Mouse (Mus musculus): ENCODE measurements at regions not wholly inside any gene's neighbourhood (a gene's known extent, or its start where the extent isn't known, plus 50 kb on each side); places are given as distances from the start of the nearest gene placed in this dataset.
"Not testable (repeated sequence)": the region's sequence is repeated elsewhere in the genome, so short reads cannot be mapped to it uniquely, and the experiment has no call there.

DNA sequence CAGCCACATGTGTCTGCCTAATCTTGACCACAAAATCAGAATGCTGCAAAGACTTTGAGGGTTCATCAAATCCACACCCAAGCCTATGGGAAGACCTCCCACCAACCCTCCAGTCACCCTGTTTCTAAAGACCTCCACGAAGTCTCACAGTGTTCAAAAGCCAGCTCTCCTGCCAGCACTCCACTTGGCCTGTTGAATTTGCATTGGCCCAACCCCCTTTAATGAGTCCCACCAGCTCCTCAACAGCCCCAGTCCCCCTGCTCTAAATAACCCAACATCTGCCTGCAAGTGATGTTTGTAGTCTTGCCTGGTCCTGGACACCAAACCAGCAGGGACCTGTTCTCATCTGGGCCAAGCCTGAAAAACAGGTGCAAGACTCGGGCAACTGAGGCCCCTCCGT is 106.6 kb upstream of the Nt5e start:
- no peak for DNase-seq (ENCODE audit: extremely low read depth, low read depth)

DNA sequence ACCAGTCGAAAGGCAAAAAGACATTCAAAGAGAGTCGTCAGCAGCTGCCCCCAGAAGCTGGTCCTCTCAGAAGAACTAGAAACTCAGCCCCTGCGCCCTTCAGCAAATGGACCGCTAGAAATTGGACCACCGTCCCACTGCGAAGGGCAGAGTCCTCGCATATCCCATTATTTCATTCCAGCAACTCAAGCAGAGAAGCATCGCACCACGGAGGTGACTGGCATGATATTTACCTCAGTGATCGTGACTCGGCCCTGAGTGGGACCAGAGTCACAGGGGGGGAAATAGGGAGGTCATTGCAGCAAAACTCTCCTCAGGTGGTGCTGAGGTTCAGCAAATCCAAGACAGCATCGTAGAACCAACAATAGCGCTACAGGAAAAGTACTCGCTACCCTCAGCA is 105.7 kb upstream of the Nt5e start:
- DNase-seq (ENCODE audit: extremely low read depth, low read depth), result no peak

DNA sequence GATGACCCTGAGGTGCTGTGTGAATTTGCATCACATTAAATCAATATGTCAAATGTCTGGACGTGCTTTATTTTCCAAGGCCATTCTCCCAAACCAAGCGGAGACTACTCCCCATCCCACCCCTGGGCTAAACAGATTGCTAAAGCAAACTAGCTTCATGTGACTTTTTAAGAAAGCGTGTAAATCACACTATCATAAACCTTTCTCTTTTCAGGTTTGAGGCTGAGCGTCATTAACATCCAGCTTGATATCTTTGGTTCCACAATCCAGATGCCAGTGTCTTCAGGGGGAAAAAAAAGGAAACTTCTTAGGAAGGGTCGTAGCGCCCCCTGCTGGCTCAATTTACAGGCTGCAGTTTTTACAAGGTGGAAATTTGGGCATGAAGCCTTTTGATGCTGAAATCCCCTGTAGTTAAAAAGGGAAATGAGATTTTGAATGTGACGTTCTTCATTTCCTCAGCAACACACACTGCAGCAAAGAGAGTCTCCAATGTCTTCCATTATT is 105.1 kb upstream of the Nt5e start:
- DNase-seq (ENCODE audit: extremely low read depth, low read depth), result peak; percentile 19

DNA sequence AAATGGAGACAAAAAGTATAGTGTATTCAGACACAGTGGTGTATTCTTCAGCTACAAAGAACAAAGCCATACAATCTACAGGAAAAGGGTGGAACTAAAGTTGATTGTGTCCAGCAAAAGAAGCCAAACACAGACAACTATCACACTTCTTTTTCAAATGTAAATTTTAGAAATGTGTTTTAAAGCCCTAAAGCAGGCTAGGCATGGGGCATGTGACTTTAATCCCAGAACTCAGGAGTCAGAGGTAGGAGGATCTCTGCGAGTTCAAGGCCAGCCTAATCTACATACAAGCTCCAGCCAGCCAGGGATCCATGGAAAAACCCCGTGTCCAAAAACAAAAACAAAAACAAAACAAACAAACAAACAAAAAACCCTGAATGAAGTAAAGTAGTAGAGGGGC is 89.9 kb upstream of the Nt5e start:
- DNase-seq (ENCODE audit: extremely low read depth, low read depth), result no peak

DNA sequence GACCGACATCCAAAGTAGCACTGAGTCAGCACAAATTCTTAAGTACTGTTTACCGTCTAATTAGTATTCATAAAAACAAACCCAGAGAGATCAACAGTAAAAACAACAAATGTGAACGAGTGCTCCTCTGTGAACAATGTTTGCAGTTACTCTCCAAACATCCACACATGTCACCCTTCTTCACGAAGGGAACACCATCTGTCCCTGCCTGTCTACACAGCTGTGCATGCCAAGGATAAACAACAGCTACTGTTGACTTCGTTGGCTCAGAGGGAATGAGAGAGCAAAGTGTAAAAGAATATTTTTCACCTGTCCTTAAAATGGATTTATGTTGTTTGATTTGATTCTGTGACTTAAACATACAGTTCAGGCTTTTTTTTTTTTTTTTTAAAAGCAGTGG is 88.7 kb upstream of the Nt5e start:
- no peak for DNase-seq (ENCODE audit: extremely low read depth, low read depth)

DNA sequence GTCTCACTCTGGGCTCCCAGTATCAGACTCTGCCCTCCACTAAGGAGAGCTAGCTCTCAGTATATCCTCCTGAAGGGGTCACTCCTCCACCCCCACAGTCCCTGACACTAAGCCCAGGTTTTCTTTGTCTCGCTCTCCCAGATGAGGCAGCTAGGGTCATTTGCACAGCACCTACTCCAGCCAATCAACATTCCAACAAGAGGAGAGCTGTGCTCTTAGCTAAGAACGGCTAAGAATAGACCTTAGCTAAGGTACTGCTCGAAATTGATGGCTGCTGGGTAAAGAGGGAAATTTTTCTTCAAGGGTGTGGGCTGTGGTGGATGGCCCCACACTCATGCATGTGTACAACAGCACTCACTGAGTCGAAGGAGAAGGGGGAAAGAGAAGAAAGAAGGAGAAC is 86.3 kb upstream of the Nt5e start:
- no peak for DNase-seq (ENCODE audit: extremely low read depth, low read depth)

DNA sequence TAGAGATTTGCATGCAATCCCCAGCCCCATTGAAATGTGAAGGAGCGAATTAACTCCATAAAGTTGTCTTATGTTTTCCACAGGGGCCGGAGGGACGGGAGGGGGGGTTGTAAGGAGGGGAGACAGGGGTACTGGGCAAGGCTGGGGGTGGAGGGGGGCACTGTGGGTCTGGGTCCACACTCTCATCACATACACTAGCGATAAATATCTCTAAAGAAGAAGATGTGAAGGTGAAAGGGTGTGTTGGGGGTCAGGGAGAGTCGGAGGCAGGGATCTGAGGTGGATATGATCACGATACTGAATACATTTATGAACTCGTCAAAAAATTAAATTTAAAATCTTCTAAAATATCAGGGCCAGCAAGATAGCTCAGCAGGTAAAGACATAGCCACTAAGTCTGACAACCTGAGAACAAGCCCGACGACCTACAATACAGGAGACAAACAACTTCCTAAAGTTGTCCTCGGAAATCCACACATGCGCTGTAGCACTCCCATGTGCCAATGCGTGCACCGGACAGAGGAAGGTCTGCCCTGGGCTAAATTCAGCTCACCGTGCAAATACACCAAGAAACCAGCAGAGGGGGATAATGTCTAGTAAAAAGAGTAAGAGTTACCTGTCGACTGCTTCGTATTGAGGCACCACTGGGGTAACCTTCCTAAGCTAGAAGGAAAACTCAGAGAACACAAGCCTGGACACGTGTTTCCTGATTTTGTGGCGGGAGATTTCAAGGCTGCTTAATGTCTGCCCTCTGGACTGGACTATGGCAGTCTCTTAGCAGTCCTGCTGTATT is 85.6 kb upstream of the Nt5e start:
- DNase-seq (ENCODE audit: extremely low read depth, low read depth), result peak; percentile 89

DNA sequence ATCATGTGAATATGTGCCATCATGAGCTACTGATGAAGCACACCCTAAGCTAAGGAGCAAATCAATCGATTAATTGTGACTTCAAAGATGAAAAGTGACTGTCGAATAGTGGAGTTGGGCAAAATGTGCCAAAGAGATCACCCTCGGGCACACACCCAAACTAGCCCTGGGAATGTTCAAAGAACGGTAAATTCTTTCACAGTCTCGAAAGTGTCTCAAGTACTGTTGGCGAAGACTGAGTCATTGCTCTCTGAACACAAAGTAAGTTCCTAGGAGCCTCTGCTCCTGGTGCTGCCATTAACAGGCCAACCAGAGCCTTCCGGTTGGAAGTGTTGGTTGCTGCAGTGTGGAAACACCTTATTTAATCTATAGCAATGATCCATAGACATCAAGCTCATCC is 84.5 kb upstream of the Nt5e start:
- DNase-seq (ENCODE audit: extremely low read depth, low read depth), result no peak

DNA sequence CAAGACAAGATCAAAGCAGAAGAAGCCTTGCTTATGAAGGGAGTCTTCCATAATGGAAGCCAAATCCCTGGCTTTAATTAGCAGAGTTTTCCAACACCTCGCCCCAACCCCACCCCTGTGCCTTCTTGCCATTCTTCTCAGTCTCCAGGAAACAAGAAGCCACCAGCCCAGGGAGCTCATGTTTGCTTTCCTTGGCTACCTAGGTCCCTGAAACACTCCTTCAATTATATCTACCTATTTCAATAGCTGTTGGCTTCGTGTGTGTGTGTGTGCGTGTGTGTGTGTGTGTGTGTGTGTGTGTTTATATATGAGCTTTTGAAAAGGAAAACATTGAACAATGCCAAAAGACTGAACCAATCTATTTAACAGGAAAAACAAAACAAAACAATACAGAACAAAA is 82.5 kb upstream of the Nt5e start:
- no peak for DNase-seq (ENCODE audit: extremely low read depth, low read depth)

DNA sequence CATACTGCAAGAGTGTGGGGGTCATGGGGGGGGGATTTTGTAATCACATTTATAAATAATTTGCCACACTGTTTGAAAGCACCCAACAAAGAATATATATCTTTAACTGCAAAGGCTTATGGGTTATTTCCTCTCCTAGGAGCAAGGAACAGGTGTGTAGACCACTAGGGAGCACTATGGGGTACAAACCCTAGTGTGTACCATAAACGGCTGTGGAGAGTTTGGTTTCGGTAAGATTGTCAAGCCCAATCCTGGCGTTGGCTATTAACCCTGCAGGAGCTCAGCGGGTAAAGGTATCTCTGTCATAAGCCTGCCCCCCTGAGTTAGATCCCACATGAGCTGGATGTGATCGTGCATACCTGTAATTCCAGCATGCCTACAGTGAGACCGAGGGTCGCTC is 71.0 kb upstream of the Nt5e start:
- no peak for DNase-seq (ENCODE audit: extremely low read depth, low read depth)

DNA sequence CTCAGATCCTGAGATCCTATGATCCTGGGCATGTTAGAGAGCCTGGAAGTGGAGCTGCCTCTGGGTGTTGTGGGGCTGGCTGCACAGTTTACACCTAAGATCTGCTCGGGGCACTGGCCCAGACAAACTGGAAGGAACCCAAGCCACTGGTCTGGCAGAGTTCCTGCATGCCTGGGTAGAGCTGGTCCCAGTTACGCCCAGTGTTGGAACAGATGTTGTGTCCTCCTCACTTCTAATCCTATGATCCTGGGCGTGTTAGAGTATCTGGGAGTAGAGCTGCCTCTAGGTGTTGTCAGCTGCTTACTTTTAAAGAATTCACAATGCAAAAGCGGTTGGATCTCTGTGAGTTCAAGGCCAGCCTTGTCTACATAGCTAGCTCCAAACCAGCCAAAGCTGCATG is 67.4 kb upstream of the Nt5e start:
- DNase-seq (ENCODE audit: extremely low read depth, low read depth), result no peak

DNA sequence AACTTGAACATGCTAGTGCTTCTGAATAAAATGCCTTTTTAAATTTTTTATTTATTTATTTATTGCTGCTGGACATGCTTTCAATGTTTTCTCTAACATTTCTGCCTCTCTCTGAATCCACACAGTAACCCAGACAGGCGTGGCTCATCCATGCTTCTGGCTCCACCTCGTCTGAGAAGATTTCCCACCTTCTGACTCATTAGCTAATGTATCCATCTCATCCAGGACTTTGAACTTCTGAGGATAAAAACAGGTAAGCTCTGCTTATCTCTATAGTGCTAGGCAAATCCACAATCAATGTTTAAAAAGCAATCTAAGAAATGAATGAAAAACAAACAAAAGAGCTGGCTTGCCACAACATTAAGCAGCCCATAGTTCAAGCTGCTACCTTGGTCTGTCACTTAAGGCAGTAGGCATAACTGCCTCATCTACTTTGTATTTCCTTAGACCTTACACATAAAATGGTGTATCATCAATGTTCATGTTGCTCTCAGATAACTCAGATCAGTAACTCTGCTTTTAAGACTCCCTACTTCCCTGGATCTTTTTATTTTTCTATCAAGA is 66.8 kb upstream of the Nt5e start:
- DNase-seq (ENCODE audit: extremely low read depth, low read depth), result no peak

DNA sequence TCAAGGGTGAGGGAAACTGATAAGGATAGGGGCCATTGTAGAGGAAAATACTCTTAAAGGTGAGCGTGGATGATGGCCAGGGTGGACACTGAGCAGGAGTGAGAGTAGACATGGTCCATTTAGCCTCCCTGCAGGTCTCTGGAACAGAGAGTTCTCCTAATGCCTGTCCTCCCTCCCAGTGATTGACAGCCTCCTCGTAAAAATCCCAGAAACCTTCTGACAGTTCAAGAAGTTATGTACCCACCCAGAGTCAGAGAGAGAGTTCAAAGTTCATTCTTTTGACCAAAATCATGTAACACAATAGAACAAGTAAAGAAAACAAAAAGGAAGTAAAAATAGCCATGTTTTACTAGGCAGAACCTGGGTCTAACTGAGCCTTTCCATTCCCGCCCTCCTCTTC is 64.5 kb upstream of the Nt5e start:
- no peak for DNase-seq (ENCODE audit: extremely low read depth, low read depth)

DNA sequence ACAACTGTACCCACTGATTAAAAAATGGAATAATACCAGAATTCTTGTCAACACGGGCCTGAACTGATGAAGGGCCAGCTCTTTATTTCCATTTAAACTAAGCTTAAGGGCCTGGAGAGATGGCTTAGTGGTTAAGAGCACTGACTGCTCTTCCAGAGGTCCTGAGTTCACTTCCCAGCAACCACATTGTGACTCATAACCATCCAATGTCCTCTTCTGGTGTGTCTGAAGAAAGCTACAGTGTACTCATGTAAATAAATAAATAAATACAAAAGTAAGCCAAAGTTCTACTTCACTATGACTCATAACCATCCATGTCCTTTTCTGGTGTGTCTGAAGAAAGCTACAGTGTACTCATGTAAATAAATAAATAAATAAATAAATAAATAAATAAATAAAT is 60.7 kb upstream of the Nt5e start:
- not testable (repeated sequence) for DNase-seq (ENCODE audit: extremely low read depth, low read depth)

DNA sequence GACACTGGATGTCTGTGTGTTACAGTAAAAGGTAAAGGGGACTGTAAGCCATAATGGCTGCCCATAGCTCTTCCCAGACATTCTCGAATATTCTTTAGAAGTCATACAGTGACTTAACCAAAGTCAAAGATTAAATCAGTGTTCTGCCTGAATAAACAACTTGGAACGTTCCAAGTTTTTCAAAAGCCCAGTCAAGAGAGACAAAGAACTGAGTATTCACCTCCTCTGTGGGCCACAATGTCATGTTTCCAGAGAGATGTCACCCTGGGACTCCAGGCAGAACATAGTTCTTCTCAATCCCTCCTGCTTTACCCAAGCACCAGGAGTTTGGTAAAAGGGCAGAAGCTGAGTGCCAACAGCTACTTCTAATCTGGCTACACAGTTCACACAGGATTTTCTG is 58.2 kb upstream of the Nt5e start:
- DNase-seq (ENCODE audit: extremely low read depth, low read depth), result no peak

DNA sequence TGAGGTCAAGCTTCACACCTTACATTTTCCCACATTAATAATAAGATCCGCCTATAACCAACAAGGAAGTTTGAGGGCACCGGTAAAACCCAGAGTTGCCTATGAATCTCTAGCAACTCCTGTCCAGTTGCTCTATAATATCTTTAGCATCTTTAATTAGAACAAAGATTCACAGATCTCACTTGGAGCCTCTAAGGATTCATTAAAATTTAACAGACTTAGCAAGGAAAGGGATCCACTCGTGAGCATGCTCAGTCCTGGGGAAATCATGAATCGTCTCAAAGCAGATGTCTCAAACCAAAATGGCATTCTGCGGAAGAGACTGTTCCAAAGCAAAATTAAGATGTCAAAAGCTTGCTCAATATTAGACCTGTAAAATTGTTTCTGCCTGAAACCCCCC is 57.8 kb upstream of the Nt5e start:
- no peak for DNase-seq (ENCODE audit: extremely low read depth, low read depth)

DNA sequence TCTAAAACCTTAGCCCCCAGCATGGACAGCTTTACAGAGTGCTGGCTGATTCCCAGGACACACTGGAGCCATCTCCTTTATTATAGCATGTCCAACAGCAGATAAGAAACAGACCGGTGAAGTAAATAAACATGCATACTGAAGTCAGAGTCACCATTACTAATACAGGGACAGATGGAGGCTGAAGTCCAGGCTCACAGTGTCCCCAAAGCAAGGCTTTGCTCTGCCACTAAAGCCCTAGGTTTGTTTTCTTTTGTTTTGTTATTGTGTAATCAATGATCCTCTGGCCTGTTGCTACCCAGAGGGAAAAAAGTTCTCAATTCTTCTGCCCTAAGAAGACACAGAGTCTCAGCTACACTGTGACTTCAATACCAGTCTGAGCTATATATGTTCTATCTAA is 56.2 kb upstream of the Nt5e start:
- DNase-seq (ENCODE audit: extremely low read depth, low read depth), result no peak

DNA sequence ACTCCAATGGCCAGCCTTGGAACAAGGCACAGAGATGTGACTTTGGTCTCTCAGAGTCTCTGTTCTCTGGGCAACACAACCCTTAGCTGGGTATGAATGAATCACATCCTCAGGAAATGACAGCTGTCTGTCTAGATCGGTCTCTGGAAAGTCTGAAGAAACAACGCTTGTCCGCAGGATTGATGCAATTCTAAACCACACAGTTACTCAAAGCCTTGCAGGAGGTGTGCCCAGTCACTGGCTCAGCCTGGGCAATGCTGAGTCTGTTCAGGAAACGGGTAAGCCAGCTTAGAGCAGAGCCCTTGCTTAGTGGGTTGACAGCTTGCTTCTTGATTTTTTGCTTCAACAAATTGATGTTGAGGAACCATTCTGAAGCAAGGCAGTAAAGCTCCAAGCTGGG is 53.7 kb upstream of the Nt5e start:
- DNase-seq (ENCODE audit: extremely low read depth, low read depth), result no peak

DNA sequence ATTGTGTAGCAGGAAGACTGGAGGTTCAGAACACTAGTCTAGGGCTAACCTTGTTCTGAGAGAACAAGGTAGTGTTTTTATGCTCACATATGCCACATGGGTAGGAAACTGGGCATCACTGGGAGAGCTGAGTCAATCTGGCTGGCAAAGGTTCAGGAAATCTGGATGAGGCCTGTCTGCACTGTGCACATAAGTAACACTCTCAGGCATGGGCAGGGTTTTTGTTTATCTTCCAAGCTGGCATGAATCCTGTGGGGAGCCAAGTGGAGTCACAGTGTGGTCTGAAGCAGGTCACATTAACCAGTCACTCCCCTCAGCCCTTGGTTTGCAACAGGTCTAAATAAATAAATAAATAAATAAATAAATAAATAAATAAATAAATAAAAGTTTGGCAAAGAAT is 53.0 kb upstream of the Nt5e start:
- no peak for DNase-seq (ENCODE audit: extremely low read depth, low read depth)

DNA sequence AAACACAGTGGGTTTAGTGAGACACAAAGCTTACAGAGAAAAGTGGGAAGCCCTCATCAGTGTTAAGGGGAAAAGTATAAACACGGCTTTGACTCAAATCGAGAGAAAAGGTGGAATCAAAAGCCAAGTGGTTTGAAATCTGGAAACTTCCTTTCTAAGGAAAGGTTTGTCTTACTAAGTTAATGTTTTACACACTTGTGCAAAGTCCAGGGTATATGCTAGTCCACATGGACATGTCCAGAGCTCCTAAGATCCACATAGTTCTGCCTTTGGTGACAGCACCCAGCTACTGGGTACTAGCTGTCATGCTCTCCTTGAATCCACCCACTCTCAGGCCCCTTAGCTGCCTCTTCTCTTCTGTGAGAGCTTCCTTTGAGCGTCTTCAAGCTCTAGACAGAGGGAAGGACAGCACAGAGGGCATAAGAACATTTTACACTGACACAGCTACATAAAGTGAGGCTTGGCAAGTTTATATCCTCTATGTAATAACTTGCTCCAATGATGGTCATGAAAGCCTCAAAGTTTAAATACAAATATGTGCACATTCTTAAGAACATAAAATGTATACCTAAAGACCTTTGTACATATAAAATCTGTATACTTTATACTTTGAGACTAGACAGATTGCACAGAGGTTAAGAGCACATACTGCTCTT is 52.2 kb upstream of the Nt5e start:
- DNase-seq (ENCODE audit: extremely low read depth, low read depth), result no peak

DNA sequence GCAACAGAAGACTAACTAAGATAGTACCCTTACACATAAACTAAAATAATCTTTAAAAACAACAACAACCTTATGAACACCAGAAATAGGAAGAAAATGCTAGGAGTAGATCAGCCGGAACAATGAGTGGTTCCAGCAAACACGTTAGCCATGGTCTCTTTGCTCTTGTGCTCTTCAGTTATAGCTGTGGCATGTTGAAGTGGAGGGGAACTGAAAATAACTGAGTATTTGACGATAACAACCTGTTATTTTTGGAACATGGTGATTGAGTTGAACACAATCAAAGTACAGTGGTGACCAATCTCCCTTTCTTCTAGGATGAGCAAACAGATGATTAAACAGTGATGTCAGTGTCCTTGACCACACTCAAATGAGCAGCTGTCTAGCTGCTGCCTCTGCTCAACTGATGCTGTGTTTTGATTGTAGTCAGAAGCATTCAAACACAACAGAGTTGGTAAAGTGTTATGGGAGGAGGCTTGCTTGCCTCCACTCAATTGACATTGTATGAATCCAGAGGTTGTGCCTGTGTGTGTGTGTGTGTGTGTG is 50.9 kb upstream of the Nt5e start:
- DNase-seq (ENCODE audit: extremely low read depth, low read depth), result no peak

DNA sequence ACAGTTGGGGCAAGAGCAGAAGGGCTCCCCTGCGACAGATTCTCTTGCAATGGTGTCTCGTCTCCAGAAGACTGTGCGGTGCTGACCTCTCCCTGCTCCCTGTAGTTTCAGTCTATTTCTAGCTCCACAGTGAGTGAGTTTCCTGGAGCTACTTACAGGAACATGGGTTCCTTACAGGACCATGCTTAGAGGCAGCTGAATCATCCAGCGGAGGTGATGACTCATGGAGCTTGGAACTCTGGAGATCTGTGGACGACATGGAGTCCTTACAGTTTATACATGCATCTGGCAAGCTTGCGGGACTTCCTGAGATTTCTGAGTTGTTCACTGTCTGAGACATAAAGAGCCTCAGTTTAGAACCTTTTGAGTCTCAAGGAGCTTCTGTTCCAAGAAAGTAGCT is 50.0 kb upstream of the Nt5e start:
- DNase-seq (ENCODE audit: extremely low read depth, low read depth), result no peak

All from MEL-GATA-1-ER (cell line).